Comparison of ENCODE assay signal across 17 mouse cellular contexts in the genomic region with DNA sequence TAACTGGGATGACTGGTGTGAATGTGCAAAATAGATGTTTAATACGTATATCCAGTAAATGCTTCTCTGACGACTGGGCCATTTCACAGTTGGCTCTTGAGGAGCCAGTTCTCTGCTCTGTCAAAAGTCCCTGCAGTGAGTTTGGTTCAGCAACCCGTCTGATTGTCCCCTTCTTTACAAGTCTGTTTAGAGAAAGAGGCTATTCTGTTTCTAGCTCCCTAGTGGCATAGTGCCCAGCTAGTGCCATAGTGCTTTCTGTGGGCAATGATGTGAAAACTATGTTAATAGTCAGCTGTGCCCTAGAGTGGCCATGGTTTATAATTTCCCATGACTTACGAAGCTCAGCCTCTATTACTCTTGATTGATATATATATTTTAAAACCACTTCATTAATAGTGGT.
A peak's percentile ranks its signal among the peaks of the same experiment; 100 is the strongest.
DNase-seq lines count a peak whose midpoint lies in the region; ATAC-seq lines count a peak whose summit lies in the region.
"Had no signal": no experiment of that assay in that cellular context is flagged by ENCODE, and none has a peak within 500 bp of the region (broad histone marks: within the 10 kb centered on the region; RNA-seq: fewer than 3 reads in every experiment).

No protein-coding gene starts in this region.

- 0 out of 2 replicates have a peak, but pooled peaks cover 2% of the 10 kb centered on the region for H3K27me3 ChIP-seq in forebrain, embryonic 14.5 days (replicated peaks; ENCODE audit: control insufficient read depth, insufficient read depth, low read length)
- no peaks in the 10 kb centered on the region for H3K27me3 ChIP-seq in forebrain, embryonic 10.5 days (ENCODE audit: poor library complexity, severe bottlenecking)
- no peaks in the 10 kb centered on the region for H3K27me3 ChIP-seq in neural tube, embryonic 14.5 days (ENCODE audit: control insufficient read depth, insufficient read depth, low read length)
- H3K27me3 ChIP-seq: limb, embryonic 15.5 days; stomach, embryonic 15.5 days had no signal

- peaks cover 5% of the 10 kb centered on the region; the same call in 1 of the 2 replicates for H3K4me1 ChIP-seq in forebrain, embryonic 14.5 days (ENCODE audit: control insufficient read depth, insufficient read depth, low read length)
- H3K4me1 ChIP-seq in forebrain, embryonic 10.5 days: no peaks in the 10 kb centered on the region
- no peaks in the 10 kb centered on the region for H3K4me1 ChIP-seq in neural tube, embryonic 14.5 days (ENCODE audit: control insufficient read depth, insufficient read depth, low read length)
- H3K4me1 ChIP-seq: heart, embryonic 10.5 days; stomach, embryonic 15.5 days had no signal

- H3K36me3 ChIP-seq in forebrain, embryonic 14.5 days (ENCODE audit: control insufficient read depth, insufficient read depth, low read length): no peaks in the 10 kb centered on the region
- no peaks in the 10 kb centered on the region for H3K36me3 ChIP-seq in forebrain, embryonic 10.5 days (replicated peaks)
- no peaks in the 10 kb centered on the region for H3K36me3 ChIP-seq in neural tube, embryonic 14.5 days (ENCODE audit: control insufficient read depth, insufficient read depth, low read length)
- H3K36me3 ChIP-seq: heart, embryonic 10.5 days; limb, embryonic 15.5 days; stomach, embryonic 15.5 days had no signal

- peak; percentile 85 for DNase-seq in forebrain, embryonic 14.5 days (ENCODE audit: low spot score)
- DNase-seq in forebrain, embryonic 10.5 days (ENCODE audit: extremely low spot score, low spot score): no peak
- DNase-seq in layer of hippocampus, adult 11-12 months (ENCODE audit: low spot score): peak; percentile 8
- no peak for DNase-seq in layer of hippocampus, adult 9-10 months (ENCODE audit: low spot score)
- DNase-seq in right cerebral cortex, postnatal 10 days (ENCODE audit: low spot score in 2 of 2): peak; percentile 61 to 62
- DNase-seq in right cerebral cortex, adult 2 months (ENCODE audit: low spot score in 2 of 2): no peak
- DNase-seq in adrenal gland, adult 18-20 months (ENCODE audit: low spot score in 2 of 2): no peak
- DNase-seq: adrenal gland, postnatal 14 days; gastrocnemius, adult 2 months; lung, adult 18-20 months; lung, postnatal 4 days had no signal

- no peak overlapping the region for H3K4me3 ChIP-seq in forebrain, embryonic 14.5 days (ENCODE audit: low read depth, low read length)
- no peak overlapping the region for H3K4me3 ChIP-seq in forebrain, embryonic 10.5 days
- H3K4me3 ChIP-seq in neural tube, embryonic 14.5 days (ENCODE audit: low read depth, low read length): no peak overlapping the region
- H3K4me3 ChIP-seq: erythroblast, embryonic 14.5 days; gastrocnemius, adult 2 months; heart, embryonic 10.5 days; limb, embryonic 15.5 days; stomach, embryonic 15.5 days had no signal

- no peak overlapping the region for H3K4me2 ChIP-seq in forebrain, embryonic 14.5 days (ENCODE audit: low read length)
- H3K4me2 ChIP-seq in neural tube, embryonic 14.5 days (ENCODE audit: low read depth, low read length): no peak overlapping the region
- H3K4me2 ChIP-seq: limb, embryonic 15.5 days; stomach, embryonic 15.5 days had no signal

- no peaks in the 10 kb centered on the region for H3K9me3 ChIP-seq in forebrain, embryonic 14.5 days (replicated peaks; ENCODE audit: control insufficient read depth, low read length)
- H3K9me3 ChIP-seq in forebrain, embryonic 10.5 days: no peaks in the 10 kb centered on the region
- no peaks in the 10 kb centered on the region for H3K9me3 ChIP-seq in neural tube, embryonic 14.5 days (ENCODE audit: control insufficient read depth, low read length)
- H3K9me3 ChIP-seq: heart, embryonic 10.5 days; limb, embryonic 15.5 days; stomach, embryonic 15.5 days had no signal

- H3K9ac ChIP-seq in forebrain, embryonic 14.5 days (ENCODE audit: low read length): no peak overlapping the region
- H3K9ac ChIP-seq in neural tube, embryonic 14.5 days (replicated peaks; ENCODE audit: low read depth, low read length): no peak overlapping the region
- H3K9ac ChIP-seq: limb, embryonic 15.5 days; stomach, embryonic 15.5 days had no signal

- peak; percentile 77 for ATAC-seq in forebrain, embryonic 14.5 days
- ATAC-seq in neural tube, embryonic 14.5 days (ENCODE audit: low read depth): peak; percentile 38; the same call in 1 of the 2 replicates
- ATAC-seq: intestine, postnatal 0 days had no signal

- WGBS in forebrain, embryonic 14.5 days: 25% methylated on average over 4 of the region's 4 CpGs
- 88% methylated on average over 4 of the region's 4 CpGs for WGBS in forebrain, embryonic 10.5 days
- 42% methylated on average over 4 of the region's 4 CpGs for whole genome bisulfite sequencing in neural tube, embryonic 14.5 days

- no peak overlapping the region for H3K27ac ChIP-seq in forebrain, embryonic 14.5 days (ENCODE audit: low read depth, low read length)
- no peak overlapping the region for H3K27ac ChIP-seq in forebrain, embryonic 10.5 days
- H3K27ac ChIP-seq in neural tube, embryonic 14.5 days (ENCODE audit: low read depth, low read length): 0 out of 2 replicates have a peak overlapping the region, but pooled peaks have one; percentile 41
- H3K27ac ChIP-seq: gastrocnemius, adult 2 months; heart, embryonic 10.5 days; limb, embryonic 15.5 days; stomach, embryonic 15.5 days had no signal

Comparison
In these comparisons a context has a peak if more than half of its experiments do, and no peak if none do; other contexts are left out.
1. DNase-seq: peak in forebrain, embryonic 14.5 days (single experiment), layer of hippocampus, adult 11-12 months (single experiment) and right cerebral cortex, postnatal 10 days (2 of 2); none in forebrain, embryonic 10.5 days (single experiment), layer of hippocampus, adult 9-10 months (single experiment), right cerebral cortex, adult 2 months (0 of 2) and adrenal gland, adult 18-20 months (0 of 2).